Mouse (Mus musculus): ENCODE measurements at regions not wholly inside any gene's neighbourhood (a gene's known extent, or its start where the extent isn't known, plus 50 kb on each side); places are given as distances from the start of the nearest gene placed in this dataset.
"Not testable (repeated sequence)": the region's sequence is repeated elsewhere in the genome, so short reads cannot be mapped to it uniquely, and the experiment has no call there.

DNA sequence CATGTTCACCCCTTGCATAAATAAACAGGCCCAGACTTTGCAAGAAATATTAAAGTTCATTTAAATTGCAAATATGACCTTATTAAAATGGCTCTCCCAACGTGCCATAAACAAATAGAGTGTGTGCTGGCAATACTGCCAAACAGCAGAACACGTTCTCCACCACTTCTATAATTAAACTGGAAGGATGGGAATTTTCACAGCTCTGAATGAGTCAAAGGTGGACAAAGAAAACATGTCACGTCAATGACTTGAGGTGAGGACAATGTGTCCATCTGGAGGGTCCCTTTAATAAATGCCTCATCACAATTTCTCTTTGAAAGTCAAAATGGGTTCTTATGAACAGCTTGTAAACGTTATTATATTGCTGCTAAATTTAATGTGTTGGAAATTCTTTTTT lies 114.8 kb downstream of the Galc start:
- no peak overlapping the region for H3K4me2 ChIP-seq
- 53% methylated on average over 4 of the region's 4 CpGs for WGBS
- no peak overlapping the region for H3K9ac ChIP-seq
- ATAC-seq (ENCODE audit: low FRiP score): no peak
- no peak overlapping the region for H3K27ac ChIP-seq
- H3K4me3 ChIP-seq (replicated peaks): no peak overlapping the region
- H3K9me3 ChIP-seq: no peaks in the 10 kb centered on the region
- H3K27me3 ChIP-seq: no peaks in the 10 kb centered on the region
- no peaks in the 10 kb centered on the region for H3K36me3 ChIP-seq (replicated peaks)
- H3K4me1 ChIP-seq: no peaks in the 10 kb centered on the region

DNA sequence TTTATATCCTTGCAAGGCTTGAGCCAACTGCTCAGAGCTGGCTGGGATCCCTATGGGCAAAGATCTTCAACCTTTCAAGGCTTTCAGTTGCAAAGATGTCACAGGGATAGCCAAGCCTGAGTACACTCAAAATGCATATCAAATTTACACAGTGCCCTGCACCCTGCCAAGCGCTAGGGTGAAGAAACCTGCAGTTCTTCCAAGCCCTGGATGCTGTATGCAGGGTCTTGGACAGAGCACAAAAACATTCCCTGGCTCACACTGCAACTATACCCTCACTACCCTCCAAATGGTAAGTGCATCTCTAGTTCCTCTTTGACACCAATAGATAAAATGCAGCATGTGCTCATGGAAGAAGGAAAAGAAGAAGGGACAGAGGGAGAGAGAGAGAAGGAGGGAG lies 116.1 kb downstream of the Galc start:
- H3K9me3 ChIP-seq: no peaks in the 10 kb centered on the region
- no peak for ATAC-seq (ENCODE audit: low FRiP score)
- H3K4me3 ChIP-seq (replicated peaks): no peak overlapping the region
- H3K4me1 ChIP-seq: no peaks in the 10 kb centered on the region
- H3K36me3 ChIP-seq (replicated peaks): no peaks in the 10 kb centered on the region
- 79% methylated on average over 1 of the region's 1 CpGs for WGBS
- H3K27me3 ChIP-seq: no peaks in the 10 kb centered on the region
- no peak overlapping the region for H3K27ac ChIP-seq
- H3K4me2 ChIP-seq: no peak overlapping the region
- no peak overlapping the region for H3K9ac ChIP-seq

DNA sequence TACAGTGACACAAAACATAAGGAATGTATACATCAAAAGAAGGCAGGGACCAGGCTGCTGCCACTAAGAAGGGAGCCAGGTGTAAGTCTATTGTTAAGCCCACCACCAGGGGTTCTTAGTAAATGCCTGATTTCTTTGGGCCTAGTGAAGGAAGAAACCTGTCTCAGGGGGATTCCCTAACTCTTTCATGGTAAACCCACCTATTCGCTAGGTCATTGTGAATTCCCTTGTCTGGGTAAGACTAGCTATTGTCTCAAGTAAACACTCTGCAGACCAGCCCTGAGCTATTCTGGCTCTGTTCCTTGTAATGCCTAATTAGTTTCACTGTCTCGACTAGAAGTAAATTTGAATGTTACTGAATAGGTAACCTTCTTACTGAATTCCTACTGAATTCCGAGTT lies 119.4 kb downstream of the Galc start:
- 59% methylated on average over 3 of the region's 3 CpGs for WGBS
- H3K4me3 ChIP-seq (replicated peaks); H3K9ac ChIP-seq; H3K36me3 ChIP-seq (replicated peaks); H3K27ac ChIP-seq; ATAC-seq (ENCODE audit: low FRiP score); H3K9me3 ChIP-seq; H3K4me1 ChIP-seq; H3K4me2 ChIP-seq; H3K27me3 ChIP-seq: not testable (repeated sequence)

DNA sequence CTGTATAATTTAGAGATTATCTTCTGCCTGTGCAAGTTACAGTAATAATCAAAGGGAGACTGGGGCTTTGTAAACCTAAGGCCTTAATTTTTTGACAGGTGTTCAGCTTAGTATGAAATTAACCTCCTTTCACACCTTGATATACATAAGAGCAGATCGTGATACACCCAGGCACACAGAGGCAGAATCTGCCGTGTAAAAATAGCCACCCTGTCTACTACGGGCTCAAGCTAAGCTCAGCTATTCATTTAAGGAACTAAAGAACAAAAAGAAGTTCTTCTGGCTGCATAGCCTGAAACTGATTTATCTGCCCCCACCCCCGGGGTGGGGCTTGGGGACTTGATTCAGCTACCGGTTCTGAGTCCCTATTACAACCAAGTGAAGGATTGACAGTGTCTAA lies 128.0 kb downstream of the Galc start:
- Histone ChIP-seq H3K4me2 (no peak overlapping the region), H3K4me1 (no peaks in the 10 kb centered on the region), H3K9ac (no peak overlapping the region), H3K4me3 (replicated peaks) (no peak overlapping the region), H3K27me3 (no peaks in the 10 kb centered on the region), H3K36me3 (replicated peaks) (no peaks in the 10 kb centered on the region), H3K9me3 (no peaks in the 10 kb centered on the region), H3K27ac (no peak overlapping the region)
- WGBS: 57% methylated on average over 5 of the region's 5 CpGs
- no peak for ATAC-seq (ENCODE audit: low FRiP score)

DNA sequence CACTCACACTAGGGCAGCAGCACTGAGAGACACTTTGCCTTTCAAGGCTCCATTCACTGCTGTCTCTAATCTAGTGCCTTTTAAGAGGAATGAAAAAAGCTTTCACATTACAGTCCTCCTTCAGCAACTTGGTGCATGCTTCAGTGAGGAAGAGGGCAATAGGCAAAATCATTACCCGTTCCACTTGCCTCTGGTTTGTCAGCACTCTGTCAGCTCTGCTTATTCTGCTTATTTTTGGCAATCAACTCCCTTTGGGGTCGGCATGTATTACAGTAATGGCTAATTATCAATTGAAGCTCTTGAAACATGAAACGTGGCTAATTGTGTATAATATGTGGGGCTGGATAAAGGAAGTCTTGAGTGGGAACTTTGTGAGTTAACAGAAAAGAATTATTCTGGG lies 135.7 kb downstream of the Galc start:
- Histone ChIP-seq H3K27me3 (no peaks in the 10 kb centered on the region), H3K4me1 (no peaks in the 10 kb centered on the region), H3K4me3 (replicated peaks) (no peak overlapping the region), H3K4me2 (no peak overlapping the region), H3K27ac (no peak overlapping the region), H3K36me3 (replicated peaks) (no peaks in the 10 kb centered on the region), H3K9ac (no peak overlapping the region), H3K9me3 (no peaks in the 10 kb centered on the region)
- WGBS: 52% methylated on average over 3 of the region's 3 CpGs
- no peak for ATAC-seq (ENCODE audit: low FRiP score)

DNA sequence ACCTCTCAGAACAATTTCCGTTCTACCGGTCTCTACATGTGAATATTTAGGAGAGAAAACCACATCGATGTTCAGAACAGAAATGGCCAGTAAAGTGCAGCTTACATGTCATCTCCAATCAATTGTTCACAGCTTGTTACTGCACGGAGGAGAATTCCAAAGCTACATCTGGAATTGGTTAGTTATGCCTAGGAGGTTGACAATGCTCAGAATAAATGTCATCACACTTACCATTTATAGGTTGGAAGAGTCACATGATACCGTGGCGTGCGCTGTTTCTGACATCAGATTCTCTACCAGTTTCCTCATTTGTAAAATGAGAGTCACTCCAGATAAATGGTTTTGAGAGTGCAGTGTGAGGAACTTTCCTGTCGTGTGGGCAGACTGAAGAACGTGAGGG lies 151.2 kb downstream of the Galc start:
- peaks cover 18% of the 10 kb centered on the region for H3K4me1 ChIP-seq
- no peak overlapping the region for H3K4me3 ChIP-seq (replicated peaks)
- H3K27me3 ChIP-seq: no peaks in the 10 kb centered on the region
- H3K27ac ChIP-seq: no peak overlapping the region
- no peak overlapping the region for H3K4me2 ChIP-seq
- no peak for ATAC-seq (ENCODE audit: low FRiP score)
- no peak overlapping the region for H3K9ac ChIP-seq
- no peaks in the 10 kb centered on the region for H3K9me3 ChIP-seq
- WGBS: 90% methylated on average over 9 of the region's 9 CpGs
- no peaks in the 10 kb centered on the region for H3K36me3 ChIP-seq (replicated peaks)

DNA sequence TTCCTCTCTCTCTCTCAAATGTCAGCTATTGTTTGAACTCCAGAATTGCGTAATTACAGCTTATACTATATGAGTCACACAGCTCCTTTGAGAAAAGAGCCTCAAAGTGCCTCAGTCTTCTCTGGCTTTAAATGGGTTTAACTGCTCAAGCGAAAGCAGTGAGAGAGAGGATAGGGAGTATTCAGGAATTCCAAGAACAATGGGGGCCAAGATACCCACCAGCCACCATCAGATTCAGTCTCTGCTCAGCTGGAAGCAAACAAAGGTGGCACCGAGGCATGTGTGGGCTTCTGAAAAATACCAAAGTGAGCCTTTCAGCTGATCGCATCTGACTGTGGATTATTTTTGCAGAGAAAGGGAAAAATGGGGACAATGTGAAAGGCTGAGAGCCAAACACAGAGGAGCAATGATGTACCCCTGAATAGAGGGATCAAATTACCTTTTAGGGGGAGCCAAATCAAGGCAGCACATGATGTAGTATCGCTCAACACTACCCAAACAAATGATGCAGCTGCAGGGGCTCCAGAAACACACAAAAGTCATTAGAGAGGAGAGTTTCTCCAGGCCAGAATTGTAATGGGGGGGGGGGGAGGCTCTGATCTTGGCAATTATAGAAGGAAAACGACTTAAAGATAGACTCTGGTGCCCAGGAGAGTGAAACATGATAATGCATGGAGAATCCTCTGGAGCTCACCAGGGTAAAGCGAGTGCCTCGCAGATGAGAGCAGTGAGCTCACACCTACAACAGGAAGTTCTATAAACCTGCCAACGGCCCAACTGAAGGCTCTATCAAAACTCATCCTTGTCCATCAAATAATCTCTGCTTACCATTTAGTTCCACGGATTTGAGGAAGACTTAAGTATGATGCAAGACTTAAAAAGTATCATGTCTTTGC lies 152.2 kb downstream of the Galc start:
- Histone ChIP-seq H3K27ac (no peak overlapping the region), H3K9ac (no peak overlapping the region), H3K4me1 (peaks cover 18% of the 10 kb centered on the region), H3K4me3 (replicated peaks) (no peak overlapping the region), H3K27me3 (no peaks in the 10 kb centered on the region), H3K9me3 (no peaks in the 10 kb centered on the region), H3K4me2 (peak overlapping the region; percentile 15; the same call in 1 of the 2 replicates), H3K36me3 (replicated peaks) (no peaks in the 10 kb centered on the region)
- 44% methylated on average over 10 of the region's 10 CpGs for WGBS
- peak; percentile 63; the same call in 1 of the 2 replicates for ATAC-seq (ENCODE audit: low FRiP score)

DNA sequence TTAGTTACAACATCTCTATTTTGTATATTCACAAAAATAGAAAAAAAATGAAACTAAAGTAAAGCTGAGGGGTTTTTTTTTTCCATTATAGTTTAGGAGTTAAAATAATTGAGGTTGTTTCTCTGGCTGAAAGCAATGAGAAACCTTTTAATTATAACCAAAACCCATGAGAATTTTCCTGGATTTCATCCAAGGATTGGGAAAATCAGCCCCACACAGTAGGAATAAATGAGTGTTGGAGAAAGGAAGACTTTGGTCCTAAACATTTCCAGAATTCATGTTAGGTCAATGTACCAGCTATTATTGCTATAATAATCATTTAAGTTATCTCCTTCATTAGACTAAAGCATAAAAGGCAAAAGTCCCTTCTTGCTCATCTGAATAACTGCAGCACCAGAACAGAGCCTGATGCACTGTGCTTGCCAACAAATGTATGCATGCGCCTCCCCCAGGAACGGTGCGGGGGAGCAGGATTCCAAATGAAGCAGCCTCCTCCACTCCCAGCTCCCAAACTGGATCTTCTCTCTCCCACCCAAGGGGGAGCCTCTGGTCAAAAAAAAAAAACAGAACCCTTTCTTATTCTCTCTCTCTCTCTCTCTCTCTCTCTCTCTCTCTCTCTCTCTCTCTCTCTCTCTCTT lies 153.0 kb downstream of the Galc start:
- Histone ChIP-seq H3K4me1 (peaks cover 18% of the 10 kb centered on the region), H3K9ac (no peak overlapping the region), H3K4me2 (no peak overlapping the region), H3K36me3 (replicated peaks) (no peaks in the 10 kb centered on the region), H3K27me3 (no peaks in the 10 kb centered on the region), H3K9me3 (no peaks in the 10 kb centered on the region), H3K4me3 (replicated peaks) (no peak overlapping the region), H3K27ac (no peak overlapping the region)
- peak; percentile 61; the same call in 1 of the 2 replicates for ATAC-seq (ENCODE audit: low FRiP score)
- 48% methylated on average over 3 of the region's 3 CpGs for WGBS

DNA sequence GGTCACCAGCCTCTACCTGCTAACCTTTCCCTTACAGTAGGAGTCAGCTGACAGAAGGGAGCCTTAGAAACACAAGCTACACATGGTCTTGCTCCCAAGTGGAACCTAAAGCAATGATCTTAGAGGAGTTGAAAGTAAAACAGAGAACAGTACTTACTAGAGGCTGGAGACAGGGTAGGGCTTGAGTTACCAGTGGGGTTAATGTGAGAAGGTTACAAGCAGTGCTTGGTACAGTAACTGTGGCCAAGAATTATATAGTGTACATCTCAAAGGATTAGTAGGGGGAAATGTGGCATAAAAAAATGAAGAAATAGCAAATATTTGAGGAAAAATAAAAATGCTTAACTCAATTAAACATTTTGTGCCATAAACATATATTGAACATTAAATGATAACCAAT lies 153.5 kb downstream of the Galc start:
- no peaks in the 10 kb centered on the region for H3K9me3 ChIP-seq
- no peak overlapping the region for H3K4me3 ChIP-seq (replicated peaks)
- no peaks in the 10 kb centered on the region for H3K36me3 ChIP-seq (replicated peaks)
- peaks cover 18% of the 10 kb centered on the region for H3K4me1 ChIP-seq
- no peak overlapping the region for H3K27ac ChIP-seq
- no peak for ATAC-seq (ENCODE audit: low FRiP score)
- no peak overlapping the region for H3K4me2 ChIP-seq
- H3K27me3 ChIP-seq: no peaks in the 10 kb centered on the region
- no peak overlapping the region for H3K9ac ChIP-seq

DNA sequence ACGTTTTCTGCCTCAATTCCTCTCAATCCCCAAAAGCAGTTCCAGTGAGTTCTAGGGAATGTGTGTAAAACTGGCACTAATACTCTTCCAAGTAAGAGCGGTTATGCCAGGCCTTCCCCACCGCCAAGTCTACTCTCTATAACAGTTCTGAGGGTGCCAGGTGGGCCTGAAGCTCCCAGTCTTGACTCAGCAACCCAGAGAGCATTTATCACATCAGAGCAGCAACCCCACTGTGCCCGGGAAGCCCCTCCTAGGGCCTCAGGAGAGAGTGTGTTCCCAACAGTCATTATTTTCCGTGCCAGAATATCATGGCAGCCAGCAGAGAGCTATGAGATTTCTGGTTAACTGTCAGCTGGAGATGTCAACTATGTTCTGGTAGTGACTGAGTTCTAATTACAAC lies 169.1 kb downstream of the Galc start:
- Histone ChIP-seq H3K4me1 (no peaks in the 10 kb centered on the region), H3K36me3 (replicated peaks) (no peaks in the 10 kb centered on the region), H3K27ac (no peak overlapping the region), H3K4me2 (no peak overlapping the region), H3K9ac (no peak overlapping the region), H3K4me3 (replicated peaks) (no peak overlapping the region), H3K27me3 (no peaks in the 10 kb centered on the region), H3K9me3 (no peaks in the 10 kb centered on the region)
- no peak for ATAC-seq (ENCODE audit: low FRiP score)
- WGBS: 67% methylated on average over 5 of the region's 5 CpGs

DNA sequence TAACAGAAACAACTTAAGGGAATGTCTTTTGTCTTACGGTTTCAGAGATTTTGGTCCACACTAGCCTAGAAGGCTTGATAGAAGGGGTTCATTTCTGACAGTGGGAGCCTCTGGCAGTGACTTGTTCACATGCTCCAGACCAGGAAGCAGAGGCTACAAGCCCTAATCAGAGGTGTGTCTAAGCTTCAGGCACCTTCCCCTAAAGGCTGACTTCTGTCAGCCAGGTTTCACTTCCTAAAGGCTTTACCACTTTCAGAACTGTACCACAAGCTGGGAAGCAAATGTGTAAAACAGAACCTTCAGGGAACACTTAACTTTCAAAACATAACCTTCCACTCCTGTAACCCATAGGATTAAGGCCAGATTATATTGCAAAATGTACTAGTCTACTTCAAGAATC lies 180.9 kb downstream of the Galc start:
- 91% methylated on average over 1 of the region's 1 CpGs for WGBS
- no peaks in the 10 kb centered on the region for H3K9me3 ChIP-seq
- no peak overlapping the region for H3K4me2 ChIP-seq
- H3K4me3 ChIP-seq (replicated peaks): no peak overlapping the region
- ATAC-seq (ENCODE audit: low FRiP score): no peak
- H3K27me3 ChIP-seq: no peaks in the 10 kb centered on the region
- no peak overlapping the region for H3K27ac ChIP-seq
- no peak overlapping the region for H3K9ac ChIP-seq
- H3K4me1 ChIP-seq: no peaks in the 10 kb centered on the region
- no peaks in the 10 kb centered on the region for H3K36me3 ChIP-seq (replicated peaks)

DNA sequence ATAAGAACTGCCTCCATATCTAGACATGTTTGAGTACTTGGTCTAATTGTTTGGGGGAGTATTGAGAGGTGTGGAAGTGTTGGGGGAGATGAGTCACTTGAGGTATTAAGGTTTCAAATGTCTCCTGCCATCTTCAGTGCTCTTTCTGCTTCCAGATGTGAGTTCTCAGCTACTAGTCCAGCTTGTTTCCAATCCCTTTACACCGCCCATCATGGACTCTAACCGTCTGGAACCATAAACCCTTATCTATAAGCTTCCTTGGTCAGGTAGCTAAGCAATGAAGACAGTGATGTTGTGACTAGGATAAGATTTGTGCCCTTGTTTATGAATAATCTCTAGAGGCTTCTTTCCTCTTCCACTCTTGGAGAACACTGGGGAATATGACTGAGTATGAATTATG lies 183.7 kb downstream of the Galc start:
- Histone ChIP-seq H3K9ac (no peak overlapping the region), H3K4me1 (no peaks in the 10 kb centered on the region), H3K4me3 (replicated peaks) (no peak overlapping the region), H3K27ac (no peak overlapping the region), H3K36me3 (replicated peaks) (no peaks in the 10 kb centered on the region), H3K27me3 (no peaks in the 10 kb centered on the region), H3K4me2 (no peak overlapping the region), H3K9me3 (no peaks in the 10 kb centered on the region)
- no peak for ATAC-seq (ENCODE audit: low FRiP score)
- WGBS: 91% methylated on average over 2 of the region's 2 CpGs

DNA sequence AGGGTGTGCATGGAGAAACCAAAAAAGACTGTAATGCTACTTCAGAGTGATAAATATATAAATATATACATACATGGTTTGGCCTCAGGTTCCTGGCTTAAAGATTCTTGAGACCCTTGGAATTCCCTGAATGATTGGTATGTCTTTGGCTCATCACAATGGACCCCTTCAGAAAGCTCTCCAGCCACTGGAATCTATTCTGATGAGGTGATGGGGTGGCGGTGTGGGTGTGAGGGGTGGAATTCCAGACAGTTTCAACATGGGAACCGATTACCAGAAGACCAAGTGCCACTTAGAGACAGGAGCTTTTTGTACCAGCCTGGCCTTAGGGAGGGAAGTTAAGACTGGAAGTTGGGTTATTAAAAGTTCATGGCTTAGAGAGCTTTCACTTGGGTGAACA lies 190.1 kb downstream of the Galc start:
- no peak overlapping the region for H3K27ac ChIP-seq
- no peaks in the 10 kb centered on the region for H3K4me1 ChIP-seq
- WGBS: 66% methylated on average over 2 of the region's 2 CpGs
- no peaks in the 10 kb centered on the region for H3K27me3 ChIP-seq
- H3K36me3 ChIP-seq (replicated peaks): no peaks in the 10 kb centered on the region
- H3K9me3 ChIP-seq: no peaks in the 10 kb centered on the region
- H3K9ac ChIP-seq: no peak overlapping the region
- no peak overlapping the region for H3K4me2 ChIP-seq
- H3K4me3 ChIP-seq (replicated peaks): no peak overlapping the region
- no peak for ATAC-seq (ENCODE audit: low FRiP score)
